Mouse (Mus musculus): ENCODE results near the gene Foxn3.

The Foxn3 gene

DNA sequence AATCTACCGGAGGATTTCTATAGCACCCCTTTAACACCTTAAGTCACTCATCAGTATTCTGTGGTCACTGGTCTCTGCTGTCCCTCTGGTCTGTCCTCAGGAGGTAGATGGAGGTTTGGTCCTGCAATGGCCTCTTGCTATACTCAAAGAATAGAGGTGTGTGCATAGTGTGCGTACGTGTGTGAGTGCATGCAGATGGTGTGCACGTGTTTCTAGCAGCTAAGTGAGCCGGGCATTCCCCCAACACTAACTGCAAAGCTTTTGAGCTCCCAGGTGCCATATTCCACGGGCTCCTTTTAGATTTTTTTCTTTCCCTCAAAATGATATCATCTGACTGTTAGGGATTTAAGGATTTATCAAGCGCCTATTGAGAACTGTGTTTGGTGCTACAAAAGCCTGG, 269.9 kb downstream of the Foxn3 start:
- in situ Hi-C loops (cut with MseI, MboI): no loop called here

DNA sequence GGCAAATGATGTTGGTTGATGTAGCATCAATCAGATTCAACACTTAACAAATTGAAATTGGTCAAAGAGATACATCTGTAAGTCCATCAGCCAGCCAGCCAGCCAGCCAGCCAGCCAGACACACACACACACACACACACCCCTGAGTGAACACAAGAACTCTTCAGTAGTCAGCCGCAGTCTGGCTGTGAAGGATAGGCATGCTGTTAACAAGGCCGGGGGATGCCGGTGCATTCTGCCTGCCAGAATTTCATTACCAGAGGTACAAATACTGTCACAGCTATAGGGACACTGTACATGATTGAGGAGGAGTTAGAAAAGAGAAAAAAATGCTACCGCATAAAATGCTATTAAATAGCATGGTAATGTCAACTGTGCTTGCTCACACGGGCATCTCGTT, 271.2 kb downstream of the Foxn3 start:
- in situ Hi-C loops (cut with MseI, MboI): no loop called here

GRCm38 (mm10) chr12:99287081-99287480, 276.3 kb downstream of the Foxn3 start:
- in situ Hi-C loops (cut with MseI, MboI): no loop called here

DNA sequence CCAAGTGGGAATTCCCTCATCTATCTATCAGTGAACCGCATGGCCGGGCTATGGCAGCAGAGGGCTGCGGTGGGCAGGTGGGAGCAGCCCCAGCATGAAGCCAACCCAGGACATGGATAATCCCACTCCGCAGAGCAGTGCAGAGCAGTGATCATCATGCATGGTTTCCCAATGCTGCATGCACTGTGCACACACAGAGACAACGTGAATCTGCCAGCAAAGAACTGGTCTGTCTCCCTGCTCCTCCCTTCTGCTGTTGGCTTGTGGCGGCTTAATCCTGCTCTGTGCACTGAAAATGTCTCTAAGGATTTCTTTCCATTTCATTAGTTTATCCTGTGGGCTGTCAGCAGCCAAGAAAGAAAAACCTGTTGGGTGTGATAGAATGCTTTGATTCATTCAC, 276.7 kb downstream of the Foxn3 start:
- in situ Hi-C loops (cut with MseI, MboI): no loop called here

GRCm38 (mm10) chr12:99285656-99286055, 277.7 kb downstream of the Foxn3 start:
- in situ Hi-C loops (cut with MseI, MboI): no loop called here

- in situ Hi-C loops (cut with MseI, MboI): no loop called here
These were observed 278.2 kb downstream of the Foxn3 start for GRCm38 (mm10) chr12:99285199-99285598.

- in situ Hi-C loops (cut with MseI, MboI): no loop called here
These were observed 278.8 kb downstream of the Foxn3 start for GRCm38 (mm10) chr12:99284419-99285069.

GRCm38 (mm10) chr12:99280826-99281225, 282.6 kb downstream of the Foxn3 start:
- in situ Hi-C loops (cut with MseI, MboI): no loop called here

- in situ Hi-C loops (cut with MseI, MboI): no loop called here
These were observed 283.1 kb downstream of the Foxn3 start for GRCm38 (mm10) chr12:99280291-99280690.

DNA sequence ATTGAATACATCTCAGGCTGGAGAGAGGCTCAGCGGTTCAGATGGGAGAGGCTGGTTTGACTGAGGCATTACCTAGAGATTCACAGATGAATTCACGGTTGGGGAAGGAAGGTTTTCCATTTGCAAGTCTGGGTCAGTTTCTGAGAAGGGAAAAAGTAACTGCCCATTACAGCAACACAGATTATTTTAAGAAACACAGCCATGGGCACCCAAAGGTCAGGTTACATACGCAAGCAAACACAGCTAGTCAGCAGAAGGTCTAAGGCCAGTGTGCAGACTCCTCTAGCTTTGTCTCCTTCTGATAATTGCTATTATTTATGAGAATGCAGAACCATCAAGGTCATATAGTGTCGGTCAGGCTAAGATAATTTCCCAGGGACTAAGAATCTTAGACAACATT, 284.0 kb downstream of the Foxn3 start:
- in situ Hi-C loops (cut with MseI, MboI): no loop called here

DNA sequence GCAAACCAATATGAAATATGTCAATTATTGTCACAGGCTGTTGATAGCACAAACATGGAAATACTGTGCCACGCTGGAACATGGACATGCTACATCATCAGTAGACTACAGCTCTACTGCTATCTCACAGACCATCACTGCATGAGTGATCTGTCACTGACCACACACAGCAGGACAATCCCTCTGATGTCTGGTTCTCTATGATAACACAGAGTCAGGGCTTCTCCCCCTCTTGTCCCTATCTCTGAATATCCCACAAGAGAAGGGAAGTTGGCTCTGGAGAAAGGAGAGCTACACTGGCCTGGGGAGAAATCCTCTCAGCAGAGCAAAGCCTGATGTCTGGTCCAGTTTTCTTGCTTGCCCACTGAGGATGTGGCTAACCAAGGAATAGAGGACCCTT, 288.8 kb downstream of the Foxn3 start:
- in situ Hi-C loops (cut with MseI, MboI): no loop called here

- in situ Hi-C loops (cut with MseI, MboI): no loop called here
These were observed 294.0 kb downstream of the Foxn3 start for GRCm38 (mm10) chr12:99269396-99269795.

GRCm38 (mm10) chr12:99268954-99269353, 294.4 kb downstream of the Foxn3 start:
- in situ Hi-C loops (cut with MseI, MboI): no loop called here

DNA sequence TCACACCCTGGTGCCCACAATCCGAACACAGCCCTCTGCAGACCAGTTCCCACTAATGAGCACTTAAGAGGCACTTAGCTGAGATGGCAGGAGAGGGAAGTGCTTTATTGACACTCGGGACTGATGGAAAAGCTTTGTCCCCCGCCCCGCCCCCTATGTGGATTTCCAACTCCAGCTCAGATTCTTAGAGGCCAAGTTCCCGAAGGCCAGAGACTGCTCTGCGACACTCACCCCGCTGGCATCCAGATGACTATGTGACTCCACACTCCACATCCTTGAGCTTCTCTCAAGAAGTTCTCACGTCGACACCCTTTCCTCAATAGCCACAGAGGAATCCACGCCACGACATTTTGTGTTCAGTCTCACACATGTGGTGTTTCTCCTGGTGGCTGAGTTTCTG, 295.6 kb downstream of the Foxn3 start:
- in situ Hi-C loops (cut with MseI, MboI): no loop called here

DNA sequence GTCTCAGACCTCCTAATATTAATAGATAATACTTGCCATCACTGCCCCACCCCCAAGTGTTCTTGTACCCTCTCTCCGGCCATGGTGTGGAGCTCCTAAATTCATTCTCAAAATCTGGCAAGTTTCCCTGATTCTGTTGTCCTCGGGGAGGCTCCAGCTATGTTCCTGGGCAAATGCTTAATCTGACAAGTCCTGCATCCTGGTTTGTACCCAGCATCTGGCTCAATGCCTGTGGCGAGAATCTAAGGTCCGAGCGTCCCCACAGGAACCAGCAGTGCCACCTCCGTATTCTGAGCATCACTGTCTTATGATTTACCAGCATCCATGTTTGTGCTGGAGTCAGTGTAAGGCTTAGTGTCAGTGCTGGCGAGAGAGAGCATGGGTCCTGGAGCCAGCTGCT, 296.9 kb downstream of the Foxn3 start:
- in situ Hi-C loops (cut with MseI, MboI): no loop called here

DNA sequence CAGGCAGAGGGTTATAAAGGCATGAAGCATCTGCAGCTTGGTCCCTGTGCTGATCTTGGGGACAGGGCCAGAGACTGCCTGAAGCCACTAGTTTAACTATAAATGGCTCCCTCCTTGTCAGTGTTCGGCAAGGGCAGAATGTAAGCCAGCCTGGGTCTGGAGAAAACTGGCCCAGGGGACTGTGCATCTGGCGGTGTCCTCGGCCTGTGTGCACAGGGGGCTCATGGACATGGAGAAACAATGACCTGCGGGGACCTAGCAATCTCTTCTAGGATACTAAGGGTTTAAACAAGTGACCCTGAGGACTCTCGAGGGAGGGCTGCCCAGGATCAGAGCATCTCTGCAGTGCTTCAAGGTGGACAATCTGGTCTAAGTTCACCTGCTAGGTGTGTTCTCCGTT, 297.6 kb downstream of the Foxn3 start:
- in situ Hi-C loops (cut with MseI, MboI): no loop called here

GRCm38 (mm10) chr12:99264386-99264785, 299.0 kb downstream of the Foxn3 start:
- in situ Hi-C loops (cut with MseI, MboI): no loop called here

DNA sequence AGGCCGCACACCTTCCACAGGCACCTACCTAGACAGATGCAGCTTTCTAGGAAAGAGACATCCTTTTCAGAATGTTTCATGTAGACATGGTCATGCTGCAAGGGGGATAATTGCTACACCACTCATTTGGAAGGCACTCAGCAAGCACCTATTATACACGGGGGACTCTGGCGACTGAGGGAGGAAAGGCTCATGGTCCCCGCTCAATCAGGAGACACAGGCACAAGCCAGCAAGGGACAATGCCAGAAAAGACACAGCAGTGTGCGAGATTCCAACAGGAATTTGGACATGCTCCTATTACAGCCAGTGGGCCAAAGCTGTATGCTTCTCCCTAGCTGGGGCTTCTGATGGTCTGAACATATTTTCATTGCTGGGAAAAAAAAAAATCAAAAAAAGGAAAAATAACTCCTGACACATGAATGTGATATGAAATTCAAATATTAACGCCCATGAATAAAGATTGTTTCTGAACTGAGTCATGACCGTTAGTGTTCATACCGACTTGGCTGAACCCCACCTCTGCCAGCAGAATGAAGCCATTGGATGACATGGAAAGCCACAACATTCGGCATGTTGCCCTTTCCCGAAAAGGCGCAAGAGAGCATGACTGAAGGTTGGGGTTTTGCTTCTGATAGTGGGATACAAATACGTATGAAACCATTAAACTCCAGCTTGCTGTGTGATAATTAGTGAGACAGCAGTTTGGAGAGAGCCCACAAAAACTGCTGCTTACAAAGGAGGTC, 299.6 kb downstream of the Foxn3 start:
- in situ Hi-C loops (cut with MseI, MboI): no loop called here

DNA sequence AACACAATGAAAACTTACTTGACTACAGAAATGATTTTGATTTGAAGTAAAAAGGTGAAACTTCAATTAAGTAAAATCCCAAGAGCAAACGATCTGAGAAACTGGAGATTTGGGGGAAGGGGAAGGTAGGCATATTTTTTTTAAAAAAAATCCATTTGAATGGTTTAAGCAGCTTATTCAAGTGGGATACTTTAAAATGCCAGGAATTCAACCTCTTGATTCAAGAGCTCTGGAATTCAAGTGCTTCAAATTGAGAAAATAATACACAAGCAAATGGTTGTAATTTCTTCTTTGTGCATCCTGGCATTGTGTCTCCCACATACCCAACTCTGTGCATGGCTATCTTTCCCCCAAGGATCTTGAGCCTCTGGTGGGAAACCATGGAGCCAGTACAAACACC, 300.5 kb downstream of the Foxn3 start:
- in situ Hi-C loops (cut with MseI, MboI): no loop called here

DNA sequence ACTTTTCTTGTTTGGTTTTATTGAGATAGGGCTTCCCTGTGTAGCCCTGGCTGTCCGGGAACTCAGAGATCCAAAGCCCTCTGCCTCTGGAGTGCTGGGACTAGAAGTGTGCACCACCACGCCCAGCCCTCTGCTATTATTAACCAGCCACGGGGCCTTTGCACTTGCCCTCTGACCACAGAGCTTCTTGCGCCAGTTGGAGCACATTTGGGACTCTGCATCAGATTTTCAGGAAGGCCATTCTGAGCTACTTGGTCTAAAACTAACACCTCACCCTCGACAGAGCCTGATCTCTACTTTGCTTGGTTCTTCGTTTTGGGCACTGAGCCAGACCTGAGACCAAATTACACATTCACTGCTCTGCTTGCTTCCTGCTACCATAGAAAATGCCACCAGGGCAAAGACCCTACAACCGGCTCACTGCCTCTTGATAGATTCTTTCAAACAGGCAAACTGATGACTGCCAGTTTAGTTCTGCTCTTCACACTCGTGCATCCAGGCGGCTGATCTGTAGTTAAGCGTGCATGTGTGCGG, 301.2 kb downstream of the Foxn3 start:
- in situ Hi-C loops (cut with MseI, MboI): no loop called here

DNA sequence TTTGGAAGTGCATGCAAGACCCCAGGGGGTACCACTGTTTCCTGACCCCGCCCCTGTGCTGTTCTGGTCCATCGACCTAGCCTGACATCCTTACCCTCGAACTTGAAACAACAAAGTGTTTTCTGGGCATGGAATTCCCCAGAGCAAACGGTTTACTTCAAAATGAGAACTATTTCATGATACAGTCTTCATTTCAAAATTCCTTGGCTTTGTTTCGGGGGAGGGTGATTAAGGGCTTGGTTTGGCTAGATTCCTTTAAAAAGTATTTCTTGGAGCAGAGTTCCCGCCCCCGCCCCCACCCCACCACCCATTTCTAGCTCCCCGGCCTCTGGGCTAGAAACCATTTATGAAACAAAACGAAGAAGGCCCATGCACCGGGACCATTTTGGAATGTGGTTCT, 303.2 kb downstream of the Foxn3 start:
- in situ Hi-C loops (cut with MseI, MboI): no loop called here

DNA sequence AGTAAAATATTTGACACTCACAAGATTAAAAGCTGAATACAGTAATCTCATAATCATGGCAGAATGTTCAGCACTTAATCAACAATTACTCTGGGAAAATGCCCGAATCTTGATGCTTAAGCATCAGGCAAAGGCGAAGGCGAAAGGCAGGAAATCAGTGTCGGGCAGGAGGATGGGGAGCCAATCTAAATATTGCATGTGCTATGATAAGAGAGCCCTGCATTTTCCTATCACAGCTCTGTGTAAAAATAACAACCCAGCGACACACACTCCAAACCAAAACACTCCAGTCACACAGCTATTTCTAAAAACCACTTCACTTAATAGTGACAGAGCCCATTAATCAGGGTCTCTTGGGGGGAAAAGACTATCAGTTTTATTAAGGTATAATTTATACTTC, 305.8 kb downstream of the Foxn3 start:
- in situ Hi-C loops (cut with MseI, MboI): no loop called here

GRCm38 (mm10) chr12:99256997-99257396, 306.4 kb downstream of the Foxn3 start:
- in situ Hi-C loops (cut with MseI, MboI): no loop called here

Data from mouse trophoblast stem cell (cell line).